30 mouse cellular contexts compared by ENCODE assay signal in the genomic region with DNA sequence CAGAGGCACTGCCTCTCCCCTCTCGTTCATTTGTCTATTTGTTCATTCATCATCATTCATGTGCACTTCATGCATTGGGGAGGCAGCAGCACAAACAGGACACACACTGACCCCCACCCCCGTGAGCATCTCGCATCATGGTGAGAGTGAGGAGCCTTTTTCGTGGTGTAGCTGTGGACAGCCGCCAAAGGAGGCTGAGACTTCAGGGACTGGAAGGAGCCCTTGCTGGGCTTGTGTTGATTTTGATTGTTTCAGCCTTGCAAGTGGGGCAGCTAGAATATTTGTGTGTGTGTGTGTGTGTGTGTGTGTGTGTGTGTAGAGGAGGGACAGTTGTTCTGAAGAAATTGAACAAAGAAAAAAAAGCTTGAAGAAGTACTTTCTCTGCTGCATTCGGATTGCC.
"Had no signal": no experiment of that assay in that cellular context is flagged by ENCODE, and none has a peak within 500 bp of the region (broad histone marks: within the 10 kb centered on the region; RNA-seq: fewer than 3 reads in every experiment).

No protein-coding gene starts in this region.

- H3K27ac ChIP-seq: left cerebral cortex, adult 2 months; limb, embryonic 10.5 days; limb, embryonic 12.5 days; limb, embryonic 13.5 days; limb, embryonic 15.5 days; liver, embryonic 12.5 days; liver, embryonic 13.5 days; liver, embryonic 14.5 days; liver, embryonic 15.5 days; lung, embryonic 15.5 days; macrophage; midbrain, embryonic 10.5 days; midbrain, embryonic 12.5 days; midbrain, embryonic 13.5 days had no signal

- H3K27me3 ChIP-seq: limb, embryonic 12.5 days; limb, embryonic 13.5 days; limb, embryonic 15.5 days; liver, embryonic 12.5 days; liver, embryonic 13.5 days; liver, embryonic 15.5 days; lung, embryonic 15.5 days; megakaryocyte, embryonic 14.5 days; midbrain, embryonic 12.5 days; midbrain, embryonic 13.5 days had no signal

- ATAC-seq: liver, embryonic 12.5 days; liver, postnatal 0 days; lung, postnatal 0 days; midbrain, embryonic 13.5 days; midbrain, embryonic 16.5 days had no signal

- H3K36me3 ChIP-seq: limb, embryonic 10.5 days; limb, embryonic 12.5 days; limb, embryonic 13.5 days; liver, embryonic 12.5 days; liver, embryonic 13.5 days; liver, embryonic 15.5 days; lung, embryonic 15.5 days; midbrain, embryonic 10.5 days; midbrain, embryonic 12.5 days; midbrain, embryonic 13.5 days had no signal

- H3K4me2 ChIP-seq: limb, embryonic 12.5 days; limb, embryonic 13.5 days; limb, embryonic 15.5 days; liver, embryonic 11.5 days; liver, embryonic 12.5 days; liver, embryonic 13.5 days; liver, embryonic 15.5 days; lung, embryonic 14.5 days; lung, embryonic 15.5 days; midbrain, embryonic 12.5 days; midbrain, embryonic 13.5 days had no signal

- H3K4me1 ChIP-seq: limb, embryonic 10.5 days; limb, embryonic 12.5 days; limb, embryonic 13.5 days; liver, embryonic 13.5 days; liver, embryonic 15.5 days; midbrain, embryonic 10.5 days; midbrain, embryonic 12.5 days; midbrain, embryonic 13.5 days had no signal

- H3K9ac ChIP-seq: limb, embryonic 12.5 days; limb, embryonic 13.5 days; limb, embryonic 15.5 days; liver, embryonic 12.5 days; liver, embryonic 13.5 days; liver, embryonic 14.5 days; liver, embryonic 15.5 days; liver, postnatal 0 days; lung, embryonic 14.5 days; lung, embryonic 15.5 days; midbrain, embryonic 12.5 days; midbrain, embryonic 13.5 days had no signal

- H3K9me3 ChIP-seq: limb, embryonic 10.5 days; limb, embryonic 12.5 days; limb, embryonic 13.5 days; limb, embryonic 15.5 days; liver, embryonic 12.5 days; liver, embryonic 13.5 days; liver, embryonic 15.5 days; lung, embryonic 15.5 days; megakaryocyte, embryonic 14.5 days; midbrain, embryonic 10.5 days; midbrain, embryonic 12.5 days; midbrain, embryonic 13.5 days had no signal

- H3K4me3 ChIP-seq: left cerebral cortex, adult 2 months; limb, embryonic 10.5 days; limb, embryonic 12.5 days; limb, embryonic 13.5 days; limb, embryonic 15.5 days; liver, embryonic 12.5 days; liver, embryonic 13.5 days; liver, embryonic 15.5 days; lung, embryonic 15.5 days; megakaryocyte, embryonic 14.5 days; midbrain, embryonic 10.5 days; midbrain, embryonic 12.5 days; midbrain, embryonic 13.5 days; myocyte had no signal

- DNase-seq: left cerebral cortex, postnatal 4 days; liver; liver, embryonic 13.5 days; liver, postnatal 0 days; lung, adult 18-20 months; lung, adult 2 months; lung, embryonic 14.5 days; lung, postnatal 10 days; lung, postnatal 14 days; lung, postnatal 36 days; lung, postnatal 4 days; midbrain, embryonic 14.5 days had no signal
